Mouse (Mus musculus) G1E (cell line): ENCODE results near the gene Zswim3. TPM values are rescaled to one million over a fixed set of nuclear protein-coding genes. Genes with fewer than 3 reads are reported as not detected.

ENCODE experiments used
- ATAC-seq: 2 replicates; pipeline ENCODE4 v1.8.0; 2016; ENCODE audit warnings: mild to moderate bottlenecking; ENCODE audit not compliant: insufficient number of reproducible peaks, poor library complexity, low FRiP score, severe bottlenecking; ENCODE audit errors: extremely low read depth
- DNase-seq: peaks from one replicate; pipeline ENCODE4 v3.0.0; 2012; ENCODE audit warnings: low spot score
- H3K27me3 ChIP-seq: 2 replicates; pipeline ENCODE4 v1.6.1; 2012; ENCODE audit warnings: mild to moderate bottlenecking, low read length, inconsistent platforms; ENCODE audit not compliant: insufficient read depth
- H3K36me3 ChIP-seq: replicated peaks from 2 replicates; pipeline ENCODE3; 2012; ENCODE audit warnings: mild to moderate bottlenecking, inconsistent platforms
- H3K4me1 ChIP-seq: 2 replicates; pipeline ENCODE4 v1.6.1; 2012; ENCODE audit warnings: low read depth, low read length, inconsistent platforms, mixed read lengths; ENCODE audit not compliant: insufficient read depth
- H3K4me3 ChIP-seq: 2 replicates; pipeline ENCODE4 v1.5.1; 2012; ENCODE audit warnings: low read depth, mild to moderate bottlenecking, inconsistent platforms, low read length, moderate library complexity, mixed read lengths
- H3K9me3 ChIP-seq: replicated peaks from 2 replicates; pipeline ENCODE4 v1.6.1; 2012; ENCODE audit warnings: inconsistent platforms
- CTCF ChIP-seq: IDR thresholded peaks from 2 replicates; pipeline ENCODE4 v1.5.1; 2012; ENCODE audit warnings: low read depth, low read length, inconsistent platforms, mixed read lengths
- GATA1 ChIP-seq: IDR thresholded peaks from 2 replicates; pipeline ENCODE4 v1.6.1; 2012; ENCODE audit warnings: borderline replicate concordance, low read length, inconsistent platforms, mixed read lengths
- GATA2 ChIP-seq: IDR thresholded peaks from 2 replicates; pipeline ENCODE4 v1.6.1; 2012; ENCODE audit warnings: low read depth, low read length, inconsistent platforms, borderline replicate concordance
- POLR2AphosphoS5 ChIP-seq: IDR thresholded peaks from 2 replicates; pipeline ENCODE4 v1.6.1; 2012; ENCODE audit warnings: low read depth, low read length, inconsistent platforms; ENCODE audit not compliant: insufficient replicate concordance
- TAL1 ChIP-seq: conservative IDR thresholded peaks from 2 replicates; pipeline ENCODE4 v1.6.1; 2012; ENCODE audit warnings: low read depth, low read length, inconsistent platforms, mixed read lengths
- polyA plus RNA-seq: library from polyadenylated mRNA; stranded (reverse); fragments of >175 nt; gene quantifications from 2 replicates; pipeline ENCODE4 v1.2.3, GENCODE M21; 2012
- total RNA-seq, 2 experiments: library from RNA; stranded (forward) in 1 of 2; stranded (reverse) in 1 of 2; fragments of 200-1000 nt in 1 of 2; fragments of >200 nt in 1 of 2; fragmentation: Nextera tagmentation in 1 of 2; gene quantifications; 2 replicates each; pipeline ENCODE4 v1.2.3; 2014 to 2017

Gene Zswim3
- total and polyA plus RNA-seq, 3 experiments = 1.2 to 7.1 (median 5.3) TPM

GRCm38 (mm10) chr2:164762593-164762992, 42.3 kb upstream of the Zswim3 start:
- ATAC-seq (no peak), DNase-seq (no peak)
- H3K36me3 ChIP-seq = peaks cover 95% of the 10 kb centered on the region
- TF ChIP-seq GATA2 (no peak), CTCF (no peak), TAL1 (no peak), POLR2AphosphoS5 (no peak), GATA1 (no peak)
- no peaks in the 10 kb centered on the region for H3K27me3 ChIP-seq
- H3K4me1 ChIP-seq = peaks cover 31% of the 10 kb centered on the region
- no peaks in the 10 kb centered on the region for H3K9me3 ChIP-seq
- no peak overlapping the region for H3K4me3 ChIP-seq

- H3K9me3 ChIP-seq = no peaks in the 10 kb centered on the region
- no peak overlapping the region for H3K4me3 ChIP-seq
- H3K27me3 ChIP-seq = no peaks in the 10 kb centered on the region
- H3K36me3 ChIP-seq = peaks cover 77% of the 10 kb centered on the region
- no peak for DNase-seq
- TF ChIP-seq TAL1 = no peak
- no peak for TF ChIP-seq GATA2
- TF ChIP-seq POLR2AphosphoS5 = no peak
- TF ChIP-seq CTCF = no peak
- TF ChIP-seq GATA1 = no peak
- ATAC-seq = no peak
- H3K4me1 ChIP-seq = peaks cover 35% of the 10 kb centered on the region
Observed at GRCm38 (mm10) chr2:164765841-164766240, 39.1 kb upstream of the Zswim3 start.

- ATAC-seq (no peak), DNase-seq (no peak)
- Histone ChIP-seq H3K36me3 (peaks cover 75% of the 10 kb centered on the region), H3K27me3 (no peaks in the 10 kb centered on the region), H3K4me3 (no peak overlapping the region), H3K9me3 (no peaks in the 10 kb centered on the region), H3K4me1 (peaks cover 44% of the 10 kb centered on the region)
- no peak for TF ChIP-seq POLR2AphosphoS5
- no peak for TF ChIP-seq GATA1
- no peak for TF ChIP-seq TAL1
- no peak for TF ChIP-seq CTCF
- no peak for TF ChIP-seq GATA2
Observed at GRCm38 (mm10) chr2:164767812-164768540, 36.9 kb upstream of the Zswim3 start.

- H3K27me3 ChIP-seq = no peaks in the 10 kb centered on the region
- DNase-seq (peak; percentile 100), ATAC-seq (peak; percentile 99)
- TF ChIP-seq CTCF (no peak), GATA2 (no peak), TAL1 (no peak), GATA1 (no peak)
- H3K4me1 ChIP-seq = peaks cover 55% of the 10 kb centered on the region
- no peaks in the 10 kb centered on the region for H3K9me3 ChIP-seq
- peak within 1 kb of the TSS; percentile 75 for H3K4me3 ChIP-seq
- peaks cover 74% of the 10 kb centered on the region for H3K36me3 ChIP-seq
Observed at GRCm38 (mm10) chr2:164769258-164770037, 35.5 kb upstream of the Zswim3 start, which contains the start of gene Ube2c. Gene Ube2c (plus strand): TSS chr2:164769898.

- H3K4me1 ChIP-seq = peaks cover 55% of the 10 kb centered on the region
- peak overlapping the region; percentile 75 for H3K4me3 ChIP-seq
- no peak for ATAC-seq
- H3K9me3 ChIP-seq = no peaks in the 10 kb centered on the region
- peak; percentile 23 for DNase-seq
- peaks cover 66% of the 10 kb centered on the region for H3K36me3 ChIP-seq
- TF ChIP-seq POLR2AphosphoS5 (no peak), CTCF (no peak), TAL1 (no peak), GATA2 (no peak), GATA1 (no peak)
- H3K27me3 ChIP-seq = no peaks in the 10 kb centered on the region
Observed at GRCm38 (mm10) chr2:164770279-164770678, 34.6 kb upstream of the Zswim3 start.

GRCm38 (mm10) chr2:164771123-164771522, 33.8 kb upstream of the Zswim3 start:
- no peak for DNase-seq
- ATAC-seq = no peak
- H3K9me3 ChIP-seq = no peaks in the 10 kb centered on the region
- H3K36me3 ChIP-seq = peaks cover 58% of the 10 kb centered on the region
- H3K4me1 ChIP-seq = peaks cover 55% of the 10 kb centered on the region
- TF ChIP-seq TAL1 (no peak), CTCF (no peak), GATA2 (no peak), POLR2AphosphoS5 (no peak), GATA1 (no peak)
- H3K4me3 ChIP-seq = peak overlapping the region; percentile 75
- H3K27me3 ChIP-seq = no peaks in the 10 kb centered on the region
